10 mouse cellular contexts compared by ENCODE assay signal in the genomic region with DNA sequence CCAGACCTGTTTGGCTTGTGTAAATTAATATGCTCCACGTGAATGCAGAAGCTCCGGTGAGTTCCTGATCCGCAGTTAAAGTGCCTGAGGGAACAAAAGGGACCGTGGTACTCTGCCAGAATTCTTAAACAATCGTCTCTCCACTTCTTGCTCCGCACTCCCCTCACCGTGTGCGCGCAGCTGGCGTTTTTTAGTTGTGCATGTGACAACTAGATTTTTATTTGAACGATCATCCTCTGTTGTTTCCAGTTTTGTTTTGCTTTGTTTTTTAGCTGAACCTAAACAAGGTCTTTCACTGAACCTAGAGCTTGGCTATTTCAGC. TPM values are rescaled to one million over a fixed set of nuclear protein-coding genes. Genes with fewer than 3 reads are reported as not detected.
DNase-seq lines count a peak whose midpoint lies in the region; ATAC-seq and TF ChIP-seq lines count a peak whose summit lies in the region.
"Had no signal": no experiment of that assay in that cellular context is flagged by ENCODE, and none has a peak within 500 bp of the region (broad histone marks: within the 10 kb centered on the region; RNA-seq: fewer than 3 reads in every experiment).

No protein-coding gene starts in this region.

- 37% methylated on average over 11 of the region's 11 CpGs for WGBS in heart, adult 2 months
- 25% methylated on average over 11 of the region's 11 CpGs for WGBS in hindbrain, embryonic 13.5 days
- 43% methylated on average over 11 of the region's 11 CpGs for WGBS in midbrain, embryonic 11.5 days

- no peaks in the 10 kb centered on the region for H3K9me3 ChIP-seq in ES-Bruce4 (replicated peaks; ENCODE audit: control insufficient read depth, insufficient read depth, low read length, poor library complexity, severe bottlenecking)
- H3K9me3 ChIP-seq in hindbrain, embryonic 13.5 days, result no peaks in the 10 kb centered on the region
- no peaks in the 10 kb centered on the region for H3K9me3 ChIP-seq in midbrain, embryonic 11.5 days (ENCODE audit: control insufficient read depth, low read length)

- peaks cover 3% of the 10 kb centered on the region for H3K4me1 ChIP-seq in heart, adult 2 months (ENCODE audit: control insufficient read depth, insufficient read depth, low read length)
- peaks cover 2% of the 10 kb centered on the region for H3K4me1 ChIP-seq in ES-Bruce4 (ENCODE audit: control insufficient read depth, insufficient read depth, low read length)
- peaks cover 33% of the 10 kb centered on the region for H3K4me1 ChIP-seq in hindbrain, embryonic 13.5 days (replicated peaks)
- peaks cover 21% of the 10 kb centered on the region for H3K4me1 ChIP-seq in midbrain, embryonic 11.5 days (ENCODE audit: control insufficient read depth, insufficient read depth, low read length)

- H3K4me3 ChIP-seq in heart, adult 2 months, result no peak overlapping the region
- H3K4me3 ChIP-seq in ES-Bruce4 (ENCODE audit: low read depth, low read length), result no peak overlapping the region
- H3K4me3 ChIP-seq in hindbrain, embryonic 13.5 days, result peak overlapping the region; percentile 43
- no peak overlapping the region; the same call in 1 of the 2 replicates for H3K4me3 ChIP-seq in midbrain, embryonic 11.5 days (ENCODE audit: low read depth, low read length)

- intact Hi-C loops in heart, adult 2 months (cut with DNase I), result no loop called here
- intact Hi-C loops in heart, postnatal 36 days (cut with DNase I), result no loop called here

- DNase-seq in heart, adult 2 months, result no peak
- no peak for DNase-seq in heart, postnatal 36 days
- peak; percentile 89 for DNase-seq in midbrain, embryonic 11.5 days (ENCODE audit: low spot score, missing footprints)
- no peak for DNase-seq in spleen, postnatal 14 days (ENCODE audit: low spot score in 2 of 2)
- no peak for DNase-seq in urinary bladder, postnatal 25 days (ENCODE audit: low spot score)
- no peak for DNase-seq in cerebellum, adult 8-10 months
- DNase-seq: adrenal gland, postnatal 25 days; layer of hippocampus, postnatal 36 days had no signal

- no peaks in the 10 kb centered on the region for H3K79me2 ChIP-seq in heart, adult 2 months (replicated peaks; ENCODE audit: control insufficient read depth, insufficient read depth, low read length)

- TF ChIP-seq CTCF in heart, adult 2 months (IDR thresholded peaks at IDR 0.05), result no peak
- no peak for TF ChIP-seq CTCF in ES-Bruce4 (IDR thresholded peaks at IDR 0.05; ENCODE audit: low read depth, low read length)

- H3K4me2 ChIP-seq in hindbrain, embryonic 13.5 days, result peak overlapping the region; percentile 62
- H3K4me2 ChIP-seq in midbrain, embryonic 11.5 days, result peak overlapping the region; percentile 49

- TF ChIP-seq EP300 in heart, adult 2 months (IDR thresholded peaks at IDR 0.05; ENCODE audit: insufficient read depth, low read depth, low read length), result no peak
- no peak for TF ChIP-seq EP300 in ES-Bruce4 (IDR thresholded peaks at IDR 0.05; ENCODE audit: insufficient read depth, low read depth, low read length)

- H3K36me3 ChIP-seq in heart, adult 2 months (ENCODE audit: control insufficient read depth, insufficient read depth, low read length), result no peaks in the 10 kb centered on the region
- no peaks in the 10 kb centered on the region for H3K36me3 ChIP-seq in ES-Bruce4 (ENCODE audit: control insufficient read depth, insufficient read depth, low read length, poor library complexity, severe bottlenecking)
- H3K36me3 ChIP-seq in hindbrain, embryonic 13.5 days, result no peaks in the 10 kb centered on the region
- H3K36me3 ChIP-seq in midbrain, embryonic 11.5 days (ENCODE audit: control insufficient read depth, insufficient read depth, low read length), result no peaks in the 10 kb centered on the region

- peak overlapping the region; percentile 46 for H3K9ac ChIP-seq in heart, adult 2 months (ENCODE audit: low read depth, low read length)
- H3K9ac ChIP-seq in ES-Bruce4 (ENCODE audit: low read depth, poor library complexity, severe bottlenecking), result peak overlapping the region; percentile 57
- peak overlapping the region; percentile 76 for H3K9ac ChIP-seq in hindbrain, embryonic 13.5 days
- peak overlapping the region; percentile 34; the same call in 1 of the 2 replicates for H3K9ac ChIP-seq in midbrain, embryonic 11.5 days (ENCODE audit: low read length)

- TF ChIP-seq POLR2A in heart, adult 2 months (IDR thresholded peaks at IDR 0.05; ENCODE audit: insufficient read depth, low read depth, low read length), result no peak
- no peak for TF ChIP-seq POLR2A in ES-Bruce4 (IDR thresholded peaks at IDR 0.05; ENCODE audit: insufficient read depth, low read length)

- ATAC-seq in hindbrain, embryonic 13.5 days (ENCODE audit: low FRiP score), result no peak
- ATAC-seq in midbrain, embryonic 11.5 days (ENCODE audit: low FRiP score), result no peak

- no peaks in the 10 kb centered on the region for H3K27me3 ChIP-seq in heart, adult 2 months (ENCODE audit: control insufficient read depth, insufficient read depth, low read length)
- no peaks in the 10 kb centered on the region for H3K27me3 ChIP-seq in ES-Bruce4 (ENCODE audit: control insufficient read depth, insufficient read depth, low read length, poor library complexity, severe bottlenecking)
- H3K27me3 ChIP-seq in hindbrain, embryonic 13.5 days, result no peaks in the 10 kb centered on the region
- peaks cover 3% of the 10 kb centered on the region; the same call in 1 of the 2 replicates for H3K27me3 ChIP-seq in midbrain, embryonic 11.5 days (ENCODE audit: control insufficient read depth, insufficient read depth, low read length)

- H3K27ac ChIP-seq in heart, adult 2 months, result no peak overlapping the region; the same call in 1 of the 2 replicates
- H3K27ac ChIP-seq in ES-Bruce4 (ENCODE audit: insufficient read depth, low read length), result peak overlapping the region; percentile 29; the same call in 1 of the 2 replicates
- H3K27ac ChIP-seq in hindbrain, embryonic 13.5 days, result peak overlapping the region; percentile 93
- H3K27ac ChIP-seq in midbrain, embryonic 11.5 days (ENCODE audit: low read depth, low read length), result peak overlapping the region; percentile 73

RNA-seq across cellular contexts. Expression of a gene that starts 28.3 kb away (rescaled TPM):
- total RNA-seq in heart, adult 2 months (2021), result 10 to 100 TPM in 1 of 2 experiments, 1 to 10 TPM in 1; 8.7 to 10.0 TPM
- 10.9 and 13.5 TPM in 2 replicates for polyA plus RNA-seq in heart, adult 2 months (2012; rRNA removed)
- total RNA-seq in heart, postnatal 36 days (2021), result 10 to 100 TPM; 10.3 to 11.7 TPM
- 61.1 and 67.1 TPM in 2 replicates for polyA plus RNA-seq in ES-Bruce4 (2011; ENCODE audit: insufficient read depth, insufficient read length, low read depth, missing spikeins)
- polyA plus RNA-seq in hindbrain, embryonic 13.5 days (2015; fragmentation: Nextera tagmentation; extraction: Ambion mirVana), result 8.8 and 8.9 TPM in 2 replicates
- 14.5 and 14.7 TPM in 2 replicates for polyA plus RNA-seq in midbrain, embryonic 11.5 days (2014; fragmentation: Nextera tagmentation; extraction: Ambion mirVana)

RNA-seq across cellular contexts. Expression of a gene that starts 28.4 kb away (rescaled TPM):
- under 1 TPM in 1 of 2 experiments, not detected in 1; 0.16 TPM for total RNA-seq in heart, adult 2 months (2021)
- 0.04 and 0.06 TPM in 2 replicates for polyA plus RNA-seq in heart, adult 2 months (2012; rRNA removed)
- total RNA-seq in heart, postnatal 36 days (2021), result not detected
- polyA plus RNA-seq in ES-Bruce4 (2011; ENCODE audit: insufficient read depth, insufficient read length, low read depth, missing spikeins), result 0.67 and 1.3 TPM in 2 replicates
- polyA plus RNA-seq in hindbrain, embryonic 13.5 days (2015; fragmentation: Nextera tagmentation; extraction: Ambion mirVana), result 42.3 and 46.8 TPM in 2 replicates
- polyA plus RNA-seq in midbrain, embryonic 11.5 days (2014; fragmentation: Nextera tagmentation; extraction: Ambion mirVana), result 14.2 and 14.4 TPM in 2 replicates

RNA-seq across cellular contexts. Expression of a gene that starts 43.7 kb away (rescaled TPM):
- total RNA-seq in heart, adult 2 months (2021), result 10 to 100 TPM; 31.1 to 34.8 TPM
- 14.9 and 18.3 TPM in 2 replicates for polyA plus RNA-seq in heart, adult 2 months (2012; rRNA removed)
- total RNA-seq in heart, postnatal 36 days (2021), result 10 to 100 TPM; 34.5 to 35.5 TPM
- polyA plus RNA-seq in ES-Bruce4 (2011; ENCODE audit: insufficient read depth, insufficient read length, low read depth, missing spikeins), result 90.7 and 95.8 TPM in 2 replicates
- 5.7 and 7.0 TPM in 2 replicates for polyA plus RNA-seq in hindbrain, embryonic 13.5 days (2015; fragmentation: Nextera tagmentation; extraction: Ambion mirVana)
- 5.5 and 6.3 TPM in 2 replicates for polyA plus RNA-seq in midbrain, embryonic 11.5 days (2014; fragmentation: Nextera tagmentation; extraction: Ambion mirVana)

RNA-seq across cellular contexts. Expression of a gene that starts 51.4 kb away (rescaled TPM):
- 10 to 100 TPM; 14.1 to 16.2 TPM for total RNA-seq in heart, adult 2 months (2021)
- polyA plus RNA-seq in heart, adult 2 months (2012; rRNA removed), result 3.6 and 7.8 TPM in 2 replicates
- total RNA-seq in heart, postnatal 36 days (2021), result 10 to 100 TPM; 13.2 to 15.2 TPM
- 83.6 and 87.5 TPM in 2 replicates for polyA plus RNA-seq in ES-Bruce4 (2011; ENCODE audit: insufficient read depth, insufficient read length, low read depth, missing spikeins)
- polyA plus RNA-seq in hindbrain, embryonic 13.5 days (2015; fragmentation: Nextera tagmentation; extraction: Ambion mirVana), result 26.0 and 26.5 TPM in 2 replicates
- 52.3 and 57.7 TPM in 2 replicates for polyA plus RNA-seq in midbrain, embryonic 11.5 days (2014; fragmentation: Nextera tagmentation; extraction: Ambion mirVana)
